Mouse (Mus musculus) brain, embryonic 14.5 days (tissue): ENCODE results near the gene Nkx6-2.

Experiments
- CTCF ChIP-seq: fragments of 200-500 bp; IDR thresholded peaks from 2 replicates; pipeline ENCODE4 v1.5.1; 2012; ENCODE audit warnings: inconsistent platforms, mild to moderate bottlenecking, moderate library complexity, borderline replicate concordance; ENCODE audit not compliant: insufficient read depth, insufficient read length; ENCODE audit errors: extremely low read depth
- POLR2A ChIP-seq: fragments of 200-500 bp; IDR thresholded peaks from 2 replicates; pipeline ENCODE4 v1.6.1; 2012; ENCODE audit warnings: mild to moderate bottlenecking, inconsistent platforms, borderline replicate concordance; ENCODE audit not compliant: poor library complexity, insufficient read depth, insufficient read length, severe bottlenecking; ENCODE audit errors: extremely low read depth

- TF ChIP-seq CTCF = no peak
- TF ChIP-seq POLR2A = no peak
Observed at GRCm38 (mm10) chr7:139570788-139571187, 11.8 kb downstream of the Nkx6-2 start.
